In genomic region chr19:24134144-24134911, GRCm38 (mm10) we compare ENCODE assay signal across 8 mouse cellular contexts.
DNase-seq lines count a peak whose midpoint lies in the region; ATAC-seq lines count a peak whose summit lies in the region.

No protein-coding gene starts in this region.

- no peak; the same call in 1 of the 2 replicates for ATAC-seq in heart, embryonic 11.5 days (replicated peaks; ENCODE audit: insufficient number of reproducible peaks, low FRiP score, low TSS enrichment)
- ATAC-seq in hindbrain, embryonic 13.5 days (ENCODE audit: low FRiP score), result peak; percentile 65
- no peak; the same call in 1 of the 2 replicates for ATAC-seq in midbrain, embryonic 14.5 days (ENCODE audit: low FRiP score, low TSS enrichment)
- no peak for ATAC-seq in CD4-positive, CD25-positive, alpha-beta regulatory T cell, adult 4 months

- H3K9ac ChIP-seq in heart, embryonic 11.5 days (ENCODE audit: low read depth, low read length), result no peak overlapping the region; the same call in 1 of the 2 replicates
- H3K9ac ChIP-seq in hindbrain, embryonic 13.5 days, result peak overlapping the region; percentile 65
- H3K9ac ChIP-seq in midbrain, embryonic 14.5 days (replicated peaks; ENCODE audit: low read length), result peak overlapping the region; percentile 13; the same call in 1 of the 2 replicates

- peaks cover 17% of the 10 kb centered on the region for H3K36me3 ChIP-seq in heart, embryonic 11.5 days (ENCODE audit: control insufficient read depth, insufficient read depth, low read length)
- peaks cover 71% of the 10 kb centered on the region for H3K36me3 ChIP-seq in embryonic facial prominence, embryonic 10.5 days (replicated peaks)
- peaks cover 32% of the 10 kb centered on the region for H3K36me3 ChIP-seq in hindbrain, embryonic 13.5 days
- peaks cover 23% of the 10 kb centered on the region for H3K36me3 ChIP-seq in midbrain, embryonic 14.5 days (ENCODE audit: control insufficient read depth, insufficient read depth, low read length)

- no peaks in the 10 kb centered on the region for H3K9me3 ChIP-seq in heart, embryonic 11.5 days (replicated peaks; ENCODE audit: control insufficient read depth, low read length)
- no peaks in the 10 kb centered on the region for H3K9me3 ChIP-seq in embryonic facial prominence, embryonic 10.5 days
- no peaks in the 10 kb centered on the region for H3K9me3 ChIP-seq in hindbrain, embryonic 13.5 days
- no peaks in the 10 kb centered on the region for H3K9me3 ChIP-seq in midbrain, embryonic 14.5 days (ENCODE audit: control insufficient read depth, low read length)

- H3K27ac ChIP-seq in heart, embryonic 11.5 days (ENCODE audit: low read depth, low read length), result no peak overlapping the region
- H3K27ac ChIP-seq in embryonic facial prominence, embryonic 10.5 days (replicated peaks), result peak overlapping the region; percentile 54
- H3K27ac ChIP-seq in hindbrain, embryonic 13.5 days, result peak overlapping the region; percentile 55
- H3K27ac ChIP-seq in midbrain, embryonic 14.5 days (replicated peaks; ENCODE audit: low read depth, low read length), result 0 out of 2 replicates have a peak overlapping the region, but pooled peaks have one; percentile 32

- peak overlapping the region; percentile 8 for H3K4me3 ChIP-seq in heart, embryonic 11.5 days (ENCODE audit: low read depth, low read length)
- peak overlapping the region; percentile 25; the same call in 1 of the 2 replicates for H3K4me3 ChIP-seq in embryonic facial prominence, embryonic 10.5 days
- H3K4me3 ChIP-seq in hindbrain, embryonic 13.5 days, result peak overlapping the region; percentile 41
- peak overlapping the region; percentile 36 for H3K4me3 ChIP-seq in midbrain, embryonic 14.5 days (replicated peaks; ENCODE audit: low read depth, low read length)

- peaks cover 9% of the 10 kb centered on the region; the same call in 1 of the 2 replicates for H3K4me1 ChIP-seq in heart, embryonic 11.5 days (ENCODE audit: control insufficient read depth, insufficient read depth, low read length)
- peaks cover 21% of the 10 kb centered on the region for H3K4me1 ChIP-seq in embryonic facial prominence, embryonic 10.5 days
- peaks cover 17% of the 10 kb centered on the region for H3K4me1 ChIP-seq in hindbrain, embryonic 13.5 days (replicated peaks)
- H3K4me1 ChIP-seq in midbrain, embryonic 14.5 days (ENCODE audit: control insufficient read depth, insufficient read depth, low read length), result no peaks in the 10 kb centered on the region

- H3K27me3 ChIP-seq in heart, embryonic 11.5 days (ENCODE audit: control insufficient read depth, insufficient read depth, low read length), result no peaks in the 10 kb centered on the region
- H3K27me3 ChIP-seq in embryonic facial prominence, embryonic 10.5 days (replicated peaks; ENCODE audit: low read depth, poor library complexity, severe bottlenecking), result no peaks in the 10 kb centered on the region
- no peaks in the 10 kb centered on the region for H3K27me3 ChIP-seq in hindbrain, embryonic 13.5 days
- no peaks in the 10 kb centered on the region for H3K27me3 ChIP-seq in midbrain, embryonic 14.5 days (ENCODE audit: control insufficient read depth, insufficient read depth, low read length)

- 71% methylated on average over 16 of the region's 16 CpGs for whole genome bisulfite sequencing in heart, embryonic 11.5 days (ENCODE audit: insufficient replicate concordance)
- 76% methylated on average over 16 of the region's 16 CpGs for WGBS in embryonic facial prominence, embryonic 10.5 days
- WGBS in hindbrain, embryonic 13.5 days, result 70% methylated on average over 16 of the region's 16 CpGs
- 71% methylated on average over 16 of the region's 16 CpGs for WGBS in midbrain, embryonic 14.5 days

- H3K4me2 ChIP-seq in heart, embryonic 11.5 days, result peak overlapping the region; percentile 57
- H3K4me2 ChIP-seq in hindbrain, embryonic 13.5 days, result peak overlapping the region; percentile 55
- peak overlapping the region; percentile 53 for H3K4me2 ChIP-seq in midbrain, embryonic 14.5 days (ENCODE audit: low read length)

- DNase-seq in heart, adult 11 months, result no peak
- DNase-seq in embryonic facial prominence, embryonic 10.5 days (ENCODE audit: low spot score), result peak; percentile 63
- DNase-seq in midbrain, embryonic 14.5 days, result peak; percentile 40
- DNase-seq in urinary bladder, postnatal 10 days (ENCODE audit: low spot score), result no peak
- DNase-seq in natural killer cell, adult 2 months (ENCODE audit: low spot score in 2 of 2), result no peak

Comparison
In these comparisons a context has a peak if more than half of its experiments do, and no peak if none do; other contexts are left out.
1. DNase-seq: peak in embryonic facial prominence, embryonic 10.5 days (single experiment) and midbrain, embryonic 14.5 days (single experiment); none in heart, adult 11 months (single experiment), urinary bladder, postnatal 10 days (single experiment) and natural killer cell, adult 2 months (0 of 2).
2. Peak in every context shown above with its lines, with median percentiles within 50 percentile points of each other: H3K4me2 ChIP-seq and H3K4me3 ChIP-seq.